Mouse (Mus musculus) splenic B cell, adult 2 months (primary cell): ENCODE data around the gene Atp23.

Source experiments
- DNase-seq: peaks from one replicate; pipeline ENCODE4 v3.0.0-alpha.2; 2011; ENCODE audit warnings: low read depth, low spot score
- H3K27me3 ChIP-seq: 2 replicates; pipeline ENCODE4 v1.6.1; 2012; ENCODE audit warnings: mild to moderate bottlenecking, low read length, moderate library complexity, mixed read lengths; ENCODE audit not compliant: control insufficient read depth, poor library complexity, insufficient read depth, severe bottlenecking
- H3K36me3 ChIP-seq: 2 replicates; pipeline ENCODE4 v1.6.1; 2012; ENCODE audit warnings: mild to moderate bottlenecking, low read length, moderate library complexity, mixed read lengths; ENCODE audit not compliant: control insufficient read depth, poor library complexity, insufficient read depth, severe bottlenecking

The Atp23 gene

DNA sequence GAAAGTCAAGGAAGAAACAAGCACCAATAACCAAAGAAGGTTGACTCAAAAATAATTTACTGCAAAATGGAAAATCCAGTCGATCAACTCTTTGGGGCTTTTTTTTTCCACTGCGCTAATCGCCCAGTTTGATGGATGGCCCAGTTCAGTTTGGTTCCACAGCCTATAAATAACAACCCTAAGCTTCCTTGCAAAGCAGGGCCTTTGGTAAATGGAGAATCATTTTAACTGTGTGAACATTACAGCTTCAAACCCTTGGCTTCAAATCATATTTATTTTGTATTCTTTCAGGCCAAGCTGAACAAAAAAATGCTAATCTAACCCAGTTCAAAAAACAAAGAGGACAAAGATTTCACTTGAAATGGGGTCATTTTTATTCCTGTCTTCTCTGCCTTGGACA lies 78.7 kb downstream of the Atp23 start:
- DNase-seq: no peak
- Histone ChIP-seq H3K27me3 (no peaks in the 10 kb centered on the region), H3K36me3 (no peaks in the 10 kb centered on the region)
